Comparison of ENCODE assay signal across 15 mouse cellular contexts in the genomic region with DNA sequence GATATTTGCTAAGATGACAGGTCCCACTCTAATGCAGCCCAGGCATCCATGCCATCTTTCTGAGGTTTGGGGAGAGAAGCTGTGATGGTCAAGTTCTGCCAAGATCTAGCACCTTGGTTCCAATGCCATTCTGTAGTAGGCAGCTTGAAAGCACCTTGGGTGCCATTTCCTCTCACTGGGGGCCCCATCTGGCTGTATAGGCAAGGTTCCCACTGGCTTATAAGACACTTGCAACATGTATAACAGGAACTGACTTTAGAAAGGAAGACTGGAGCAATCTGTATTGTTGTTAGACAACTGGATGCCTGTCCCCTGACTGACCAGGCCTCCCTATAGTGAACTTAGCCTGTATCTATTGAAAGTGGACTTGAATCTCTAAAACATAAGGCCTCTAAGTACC.
"Had no signal": no experiment of that assay in that cellular context is flagged by ENCODE, and none has a peak within 500 bp of the region (broad histone marks: within the 10 kb centered on the region; RNA-seq: fewer than 3 reads in every experiment).

No protein-coding gene starts in this region.

- H3K4me1 ChIP-seq: limb, embryonic 13.5 days; midbrain, embryonic 10.5 days; neural tube, embryonic 13.5 days; stomach, embryonic 15.5 days had no signal

- H3K27me3 ChIP-seq: limb, embryonic 13.5 days; neural tube, embryonic 13.5 days; stomach, embryonic 15.5 days had no signal

- H3K27ac ChIP-seq: kidney, postnatal 0 days; layer of hippocampus, adult 2 months; limb, embryonic 13.5 days; liver, embryonic 14.5 days; midbrain, embryonic 10.5 days; neural tube, embryonic 13.5 days; stomach, embryonic 15.5 days had no signal

- DNase-seq: kidney, postnatal 36 days; left cerebral cortex, postnatal 4 days; lung, adult 18-20 months; midbrain, embryonic 14.5 days; retina, postnatal 1 day; right cerebral cortex, postnatal 14 days; thymus, adult 2 months; thymus, postnatal 36 days had no signal

- H3K4me3 ChIP-seq: layer of hippocampus, adult 2 months; limb, embryonic 13.5 days; midbrain, embryonic 10.5 days; neural tube, embryonic 13.5 days; stomach, embryonic 15.5 days had no signal
